Mouse (Mus musculus) ES-E14 (cell line): ENCODE results near the gene Dnajc14. TPM values are rescaled to one million over a fixed set of nuclear protein-coding genes. Genes with fewer than 3 reads are reported as not detected.

Source experiments
- DNase-seq: peaks from one replicate; pipeline ENCODE4 v3.0.0-alpha.2; 2013; ENCODE audit warnings: low read depth, low spot score
- H3K27ac ChIP-seq: 2 replicates; pipeline ENCODE4 v1.5.1; 2012; ENCODE audit warnings: low read depth, mild to moderate bottlenecking, low read length, moderate library complexity, mixed read lengths; ENCODE audit not compliant: poor library complexity, insufficient read depth, severe bottlenecking
- H3K36me3 ChIP-seq: 2 replicates; pipeline ENCODE4 v1.6.1; 2012; ENCODE audit warnings: mild to moderate bottlenecking, low read length, moderate library complexity, mixed read lengths; ENCODE audit not compliant: control insufficient read depth, poor library complexity, insufficient read depth, severe bottlenecking
- H3K4me1 ChIP-seq, 2 experiments: fragments of 150-350 bp in 1 of 2; sonication (generic) in 1 of 2; 2 replicates each; pipeline ENCODE4 v1.6.1; 2012; ENCODE audit warnings: low read length in 2 of 2, mild to moderate bottlenecking in 1 of 2, mixed read lengths in 1 of 2; ENCODE audit not compliant: control insufficient read depth in 2 of 2, insufficient read depth in 2 of 2, poor library complexity in 1 of 2
- H3K4me3 ChIP-seq, 2 experiments: fragments of 150-350 bp in 1 of 2; sonication (generic) in 1 of 2; 2 replicates each; pipeline ENCODE4 v1.5.1; 2012; ENCODE audit warnings: low read length in 2 of 2, low read depth in 1 of 2, mild to moderate bottlenecking in 1 of 2, mixed read lengths in 1 of 2; ENCODE audit not compliant: insufficient read depth in 1 of 2, poor library complexity in 1 of 2, severe bottlenecking in 1 of 2
- H3K9ac ChIP-seq: 2 replicates; pipeline ENCODE4 v1.6.1; 2012; ENCODE audit warnings: low read depth, mild to moderate bottlenecking, low read length, mixed read lengths; ENCODE audit not compliant: poor library complexity, insufficient read depth, severe bottlenecking
- H3K9me3 ChIP-seq: fragments of 150-350 bp; sonication (generic); 2 replicates; pipeline ENCODE4 v1.6.1; 2012; ENCODE audit warnings: low read depth, mild to moderate bottlenecking, low read length; ENCODE audit not compliant: control insufficient read depth, insufficient read depth
- CHD2 ChIP-seq: IDR thresholded peaks from 2 replicates; pipeline ENCODE4 v1.6.1; 2014; ENCODE audit warnings: mild to moderate bottlenecking, low read depth, low read length, inconsistent platforms
- HCFC1 ChIP-seq: IDR thresholded peaks from 2 replicates; pipeline ENCODE4 v1.6.1; 2012; ENCODE audit warnings: low read length, inconsistent platforms, borderline replicate concordance; ENCODE audit not compliant: insufficient read depth
- MAFK ChIP-seq: IDR thresholded peaks from 2 replicates; pipeline ENCODE4 v1.6.1; 2014; ENCODE audit warnings: mild to moderate bottlenecking, low read depth, low read length, inconsistent platforms; ENCODE audit not compliant: insufficient read depth
- ZC3H11A ChIP-seq: IDR thresholded peaks from 2 replicates; pipeline ENCODE4 v1.6.1; 2012; ENCODE audit warnings: low read depth, mild to moderate bottlenecking, inconsistent platforms, low read length, borderline replicate concordance
- ZNF384 ChIP-seq: IDR thresholded peaks from 2 replicates; pipeline ENCODE4 v1.6.1; 2012; ENCODE audit warnings: low read depth, low read length, inconsistent platforms
- in situ Hi-C, 2 experiments: fragments of 600-800 bp; cut with MboI; formaldehyde crosslinking; loops; one replicate each; pipeline ENCODE4 v1.15.1; 2025; ENCODE audit warnings: low sequenced_read_pairs in 2 of 2, inconsistent platforms in 1 of 2; ENCODE audit not compliant: unreplicated experiment in 2 of 2
- total RNA-seq: library from RNA; depleted of rRNA; stranded (reverse); fragments of 300-350 nt; gene quantifications from 2 replicates; pipeline ENCODE4 v1.2.3, GENCODE M21; 2012

The Dnajc14 gene
- total RNA-seq, 1 experiment = 53.0 TPM

- no peaks in the 10 kb centered on the region for H3K4me1 ChIP-seq
- no peak for DNase-seq
- H3K9me3 ChIP-seq = 0 out of 2 replicates have a peak, but pooled peaks cover 1% of the 10 kb centered on the region
- H3K36me3 ChIP-seq = no peaks in the 10 kb centered on the region
- H3K27ac ChIP-seq = no peak overlapping the region
- TF ChIP-seq HCFC1 (no peak), MAFK (no peak), CHD2 (no peak), ZC3H11A (no peak), ZNF384 (no peak)
- in situ Hi-C loops = no loop called here
- H3K9ac ChIP-seq = no peak overlapping the region
- H3K4me3 ChIP-seq = no peak overlapping the region
These were observed 24.7 kb upstream of the Dnajc14 start for GRCm38 (mm10) chr10:128779011-128779795.

- TF ChIP-seq CHD2 (no peak), ZC3H11A (no peak)
- no peaks in the 10 kb centered on the region for H3K36me3 ChIP-seq
- no peak for DNase-seq
- no peak overlapping the region for H3K4me3 ChIP-seq
- H3K27ac ChIP-seq = no peak overlapping the region
- H3K9me3 ChIP-seq = 0 out of 2 replicates have a peak, but pooled peaks cover 1% of the 10 kb centered on the region
- no peaks in the 10 kb centered on the region for H3K4me1 ChIP-seq
- no peak overlapping the region for H3K9ac ChIP-seq
- in situ Hi-C loops = no loop called here
These were observed 23.7 kb upstream of the Dnajc14 start for GRCm38 (mm10) chr10:128780200-128780599.

GRCm38 (mm10) chr10:128790398-128791124, 13.3 kb upstream of the Dnajc14 start, which contains the start of gene Mmp19:
Gene Mmp19 (plus strand): TSS chr10:128790910.
- Histone ChIP-seq H3K36me3 (no peaks in the 10 kb centered on the region), H3K9ac (no peak within 1 kb of the TSS), H3K27ac (no peak within 1 kb of the TSS), H3K4me1 (no peaks in the 10 kb centered on the region; a peak in 2 of 4 replicates), H3K9me3 (no peaks in the 10 kb centered on the region), H3K4me3 (no peak within 1 kb of the TSS)
- TF ChIP-seq HCFC1 = no peak
- no peak for TF ChIP-seq CHD2
- TF ChIP-seq ZC3H11A = no peak
- TF ChIP-seq ZNF384 = no peak
- TF ChIP-seq MAFK = no peak
- no peak for DNase-seq
- in situ Hi-C loops = no loop called here

GRCm38 (mm10) chr10:128792041-128792440, 11.8 kb upstream of the Dnajc14 start:
- DNase-seq = no peak
- Histone ChIP-seq H3K9me3 (no peaks in the 10 kb centered on the region), H3K27ac (no peak overlapping the region), H3K4me1 (no peaks in the 10 kb centered on the region; a peak in 2 of 4 replicates), H3K36me3 (no peaks in the 10 kb centered on the region), H3K9ac (no peak overlapping the region), H3K4me3 (no peak overlapping the region)
- no peak for TF ChIP-seq CHD2
- no peak for TF ChIP-seq ZC3H11A
- no peak for TF ChIP-seq HCFC1
- no peak for TF ChIP-seq ZNF384
- TF ChIP-seq MAFK = no peak
- in situ Hi-C loops = no loop called here
